Mouse (Mus musculus) gastrocnemius, adult 18-20 months (tissue): ENCODE data around the gene Rbm43. TPM values are rescaled to one million over a fixed set of nuclear protein-coding genes. Genes with fewer than 3 reads are reported as not detected.
A peak's percentile ranks its signal among the peaks of the same experiment; 100 is the strongest.

Source experiments
- DNase-seq: peaks from one replicate; pipeline ENCODE4 v3.0.0; 2021; ENCODE audit warnings: low spot score
- long read RNA-seq, 2 experiments: library from polyadenylated mRNA; stranded (forward); transcript quantifications; one replicate each; pipeline ENCODE4 v2.0.0; 2021
- total RNA-seq, 2 experiments: library from RNA; stranded (reverse); gene quantifications; 2 replicates each; pipeline ENCODE4 v1.2.3; 2021

Rbm43 gene
- total RNA-seq = 1 to 10 TPM in 1 of 2 experiments, under 1 TPM in 1; 0.75 to 1.5 TPM
- long read RNA-seq, experiment 1, partial matches to known transcripts = 0 of 2 reads
- long read RNA-seq, experiment 1, other reads (novel, unspliced or antisense) = 1 of 2 reads
- long read RNA-seq, experiment 2, partial matches to known transcripts = 0 of 1 reads
- long read RNA-seq, experiment 2, other reads (novel, unspliced or antisense) = 1 of 1 reads

GRCm38 (mm10) chr2:51934574-51935334 lies at the start of gene Rbm43:
TSS of gene Rbm43 (minus strand) at chr2:51935163.
- peak; percentile 60 for DNase-seq

- no peak for DNase-seq
These were observed 47.3 kb upstream of the Rbm43 start for GRCm38 (mm10) chr2:51982288-51982687.

- peak; percentile 13 for DNase-seq
These were observed 46.7 kb upstream of the Rbm43 start for GRCm38 (mm10) chr2:51981630-51982029.

- DNase-seq = no peak
These were observed 38.5 kb upstream of the Rbm43 start, which contains the start of gene Nmi for GRCm38 (mm10) chr2:51973410-51973968. TSS of gene Nmi (minus strand) at chr2:51973494.

GRCm38 (mm10) chr2:51972641-51973409 lies 37.9 kb upstream of the Rbm43 start:
- DNase-seq = peak; percentile 34

GRCm38 (mm10) chr2:51972142-51972541 lies 37.2 kb upstream of the Rbm43 start:
- DNase-seq = peak; percentile 15

- no peak for DNase-seq
These were observed 35.9 kb upstream of the Rbm43 start for GRCm38 (mm10) chr2:51970897-51971296.

- no peak for DNase-seq
These were observed 32.3 kb upstream of the Rbm43 start for GRCm38 (mm10) chr2:51967288-51967687.

- no peak for DNase-seq
These were observed 18.8 kb upstream of the Rbm43 start for GRCm38 (mm10) chr2:51953648-51954204.

GRCm38 (mm10) chr2:51950876-51951275 lies 15.9 kb upstream of the Rbm43 start:
- no peak for DNase-seq

GRCm38 (mm10) chr2:51948105-51948830 lies 13.3 kb upstream of the Rbm43 start:
- DNase-seq = no peak

GRCm38 (mm10) chr2:51945812-51946211 lies 10.8 kb upstream of the Rbm43 start:
- no peak for DNase-seq

GRCm38 (mm10) chr2:51941832-51942231 lies 6.9 kb upstream of the Rbm43 start:
- no peak for DNase-seq

GRCm38 (mm10) chr2:51938750-51939149 lies 3.8 kb upstream of the Rbm43 start:
- no peak for DNase-seq

GRCm38 (mm10) chr2:51937004-51937403 lies 2.0 kb upstream of the Rbm43 start:
- DNase-seq = no peak

- DNase-seq = no peak
These were observed 1.6 kb upstream of the Rbm43 start for GRCm38 (mm10) chr2:51936585-51936984.

GRCm38 (mm10) chr2:51935921-51936320 lies 958 bp upstream of the Rbm43 start:
- no peak for DNase-seq

GRCm38 (mm10) chr2:51933341-51934134 lies 1.4 kb downstream of the Rbm43 start:
- no peak for DNase-seq

GRCm38 (mm10) chr2:51931241-51931640 lies 3.7 kb downstream of the Rbm43 start:
- no peak for DNase-seq
